Mouse (Mus musculus): Measurements from ENCODE around the gene Etl4. TPM values are rescaled to one million over a fixed set of nuclear protein-coding genes. Genes with fewer than 3 reads are reported as not detected.

Gene Etl4
- total RNA-seq, 2 experiments from 2014 or later = 127 to 141 TPM

Small RNA genes within 50 kb of the gene (microRNA-seq; reads per million reads assigned to microRNA genes)
- gene Gm44457 = 0 reads per million in 2 experiments

Data from left cerebral cortex, postnatal 14 days (tissue).